Mouse (Mus musculus) kidney, postnatal 10 days (tissue): ENCODE measurements around the gene Cmya5.
"Not testable (repeated sequence)": the region's sequence is repeated elsewhere in the genome, so short reads cannot be mapped to it uniquely, and the experiment has no call there.

ENCODE experiments used
- DNase-seq: peaks from one replicate; pipeline ENCODE4 v3.0.0; 2021; ENCODE audit warnings: mixed read lengths

The Cmya5 gene

GRCm38 (mm10) chr13:93117241-93117640 lies 27.3 kb downstream of the Cmya5 start:
- DNase-seq = no peak

- no peak for DNase-seq
These were observed 42.0 kb downstream of the Cmya5 start for GRCm38 (mm10) chr13:93102340-93103090.

- DNase-seq = no peak
These were observed 45.9 kb downstream of the Cmya5 start for GRCm38 (mm10) chr13:93098596-93098995.

- DNase-seq = no peak
These were observed 47.9 kb downstream of the Cmya5 start for GRCm38 (mm10) chr13:93096643-93097042.

GRCm38 (mm10) chr13:93095097-93095791 lies 49.3 kb downstream of the Cmya5 start:
- no peak for DNase-seq

- no peak for DNase-seq
These were observed 50.2 kb downstream of the Cmya5 start for GRCm38 (mm10) chr13:93094204-93094935.

- DNase-seq = no peak
These were observed 50.8 kb downstream of the Cmya5 start for GRCm38 (mm10) chr13:93093697-93094096.

GRCm38 (mm10) chr13:93092916-93093429 lies 51.6 kb downstream of the Cmya5 start:
- no peak for DNase-seq

- DNase-seq = no peak
These were observed 52.6 kb downstream of the Cmya5 start for GRCm38 (mm10) chr13:93091866-93092455.

- no peak for DNase-seq
These were observed 53.3 kb downstream of the Cmya5 start for GRCm38 (mm10) chr13:93091176-93091575.

GRCm38 (mm10) chr13:93089481-93089880 lies 55.0 kb downstream of the Cmya5 start:
- no peak for DNase-seq

- DNase-seq = no peak
These were observed 58.8 kb downstream of the Cmya5 start for GRCm38 (mm10) chr13:93085711-93086110.

- not testable (repeated sequence) for DNase-seq
These were observed 62.2 kb downstream of the Cmya5 start for GRCm38 (mm10) chr13:93082324-93082723.

- no peak for DNase-seq
These were observed 63.7 kb downstream of the Cmya5 start for GRCm38 (mm10) chr13:93080859-93081258.

GRCm38 (mm10) chr13:93074147-93074641 lies 70.3 kb downstream of the Cmya5 start:
- no peak for DNase-seq

GRCm38 (mm10) chr13:93073595-93073994 lies 70.9 kb downstream of the Cmya5 start:
- DNase-seq = peak; percentile 58

GRCm38 (mm10) chr13:93072871-93073411 lies 71.6 kb downstream of the Cmya5 start:
- DNase-seq = no peak

- DNase-seq = no peak
These were observed 74.1 kb downstream of the Cmya5 start for GRCm38 (mm10) chr13:93070406-93070805.

GRCm38 (mm10) chr13:93069481-93069880 lies 75.0 kb downstream of the Cmya5 start:
- DNase-seq = no peak

GRCm38 (mm10) chr13:93068353-93068752 lies 76.2 kb downstream of the Cmya5 start:
- no peak for DNase-seq

- DNase-seq = peak; percentile 84
These were observed 81.5 kb downstream of the Cmya5 start for GRCm38 (mm10) chr13:93062860-93063636.

- DNase-seq = no peak
These were observed 83.2 kb downstream of the Cmya5 start for GRCm38 (mm10) chr13:93061311-93061710.
